Mouse (Mus musculus): Measurements from ENCODE around the gene Trem3. TPM values are rescaled to one million over a fixed set of nuclear protein-coding genes. Genes with fewer than 3 reads are reported as not detected.

Gene Trem3
- polyA plus RNA-seq, 1 experiment = 2.4 TPM

- Histone ChIP-seq H3K36me3 (ENCODE audit: control insufficient read depth, insufficient read depth) (no peaks in the 10 kb centered on the region), H3K4me2 (ENCODE audit: low read depth) (no peak overlapping the region), H3ac (ENCODE audit: control insufficient read depth, insufficient read length) (no peak overlapping the region), H3K79me2 (ENCODE audit: control insufficient read depth, insufficient read depth) (no peaks in the 10 kb centered on the region), H3K4me3 (no peak overlapping the region), H3K27me3 (ENCODE audit: control insufficient read depth, insufficient read depth, insufficient read length) (no peaks in the 10 kb centered on the region)
- TF ChIP-seq USF1 (IDR thresholded peaks at IDR 0.05; ENCODE audit: low read depth) (no peak), SRF (IDR thresholded peaks at IDR 0.05; ENCODE audit: control insufficient read depth, insufficient read length, low read depth) (no peak), MAX (IDR thresholded peaks at IDR 0.05; ENCODE audit: low read depth) (no peak)
Observed at GRCm38 (mm10) chr17:48279002-48279401, 31.4 kb downstream of the Trem3 start.

- TF ChIP-seq MYOG (IDR thresholded peaks at IDR 0.05; ENCODE audit: control insufficient read depth in 1 of 3, insufficient read depth in 1 of 3, insufficient read length in 2 of 3, low read depth in 2 of 3) = no peak
- no peak for TF ChIP-seq POLR2A (IDR thresholded peaks at IDR 0.05; ENCODE audit: insufficient read length, low read depth)
- no peak for TF ChIP-seq E2F4 (IDR thresholded peaks at IDR 0.05; ENCODE audit: insufficient read depth)
- TF ChIP-seq TCF12 (IDR thresholded peaks at IDR 0.05; ENCODE audit: insufficient read depth, poor library complexity, severe bottlenecking) = no peak
- TF ChIP-seq REST (IDR thresholded peaks at IDR 0.05; ENCODE audit: insufficient read depth, insufficient read length) = no peak
- no peak for TF ChIP-seq MAX (IDR thresholded peaks at IDR 0.05; ENCODE audit: low read depth)
- no peak for TF ChIP-seq TCF3 (IDR thresholded peaks at IDR 0.05; ENCODE audit: insufficient read length, low read depth)
- no peak for TF ChIP-seq CEBPB (IDR thresholded peaks at IDR 0.05; ENCODE audit: insufficient read depth, poor library complexity, severe bottlenecking)
- TF ChIP-seq MYOD1 (IDR thresholded peaks at IDR 0.05; ENCODE audit: control insufficient read depth in 1 of 3, insufficient read length in 2 of 3, low read depth in 2 of 3) = no peak
- TF ChIP-seq USF1 (IDR thresholded peaks at IDR 0.05; ENCODE audit: low read depth) = no peak
- no peak for TF ChIP-seq POLR2AphosphoS2 (IDR thresholded peaks at IDR 0.05; ENCODE audit: insufficient read length, low read depth)
- no peak for TF ChIP-seq SRF (IDR thresholded peaks at IDR 0.05; ENCODE audit: control insufficient read depth, insufficient read length, low read depth)
Observed at GRCm38 (mm10) chr17:48280943-48281738, 33.6 kb downstream of the Trem3 start.

GRCm38 (mm10) chr17:48281739-48282085, 34.1 kb downstream of the Trem3 start:
- no peaks in the 10 kb centered on the region for H3K79me2 ChIP-seq (ENCODE audit: control insufficient read depth, insufficient read depth)
- no peaks in the 10 kb centered on the region for H3K27me3 ChIP-seq (ENCODE audit: control insufficient read depth, insufficient read depth, insufficient read length)
- H3ac ChIP-seq (ENCODE audit: control insufficient read depth, insufficient read length) = no peak overlapping the region
- H3K4me3 ChIP-seq = no peak overlapping the region
- TF ChIP-seq E2F4 (IDR thresholded peaks at IDR 0.05; ENCODE audit: insufficient read depth) = no peak
- no peak for TF ChIP-seq TCF12 (IDR thresholded peaks at IDR 0.05; ENCODE audit: insufficient read depth, poor library complexity, severe bottlenecking)
- no peak for TF ChIP-seq CEBPB (IDR thresholded peaks at IDR 0.05; ENCODE audit: insufficient read depth, poor library complexity, severe bottlenecking)
- TF ChIP-seq MYOD1 (IDR thresholded peaks at IDR 0.05; ENCODE audit: control insufficient read depth in 1 of 3, insufficient read length in 2 of 3, low read depth in 2 of 3) = no peak
- TF ChIP-seq REST (IDR thresholded peaks at IDR 0.05; ENCODE audit: insufficient read depth, insufficient read length) = no peak
- TF ChIP-seq SRF (IDR thresholded peaks at IDR 0.05; ENCODE audit: control insufficient read depth, insufficient read length, low read depth) = no peak
- no peak for TF ChIP-seq MYOG (IDR thresholded peaks at IDR 0.05; ENCODE audit: control insufficient read depth in 1 of 3, insufficient read depth in 1 of 3, insufficient read length in 2 of 3, low read depth in 2 of 3)
- no peak for TF ChIP-seq USF1 (IDR thresholded peaks at IDR 0.05; ENCODE audit: low read depth)
- no peak for TF ChIP-seq TCF3 (IDR thresholded peaks at IDR 0.05; ENCODE audit: insufficient read length, low read depth)
- TF ChIP-seq MAX (IDR thresholded peaks at IDR 0.05; ENCODE audit: low read depth) = no peak
- no peak for TF ChIP-seq POLR2AphosphoS2 (IDR thresholded peaks at IDR 0.05; ENCODE audit: insufficient read length, low read depth)
- no peak for TF ChIP-seq POLR2A (IDR thresholded peaks at IDR 0.05; ENCODE audit: insufficient read length, low read depth)
- no peaks in the 10 kb centered on the region for H3K36me3 ChIP-seq (ENCODE audit: control insufficient read depth, insufficient read depth)
- H3K4me2 ChIP-seq (ENCODE audit: low read depth) = no peak overlapping the region

More at GRCm38 (mm10) chr17:48280943-48281738, 33.6 kb downstream of the Trem3 start:
- Histone ChIP-seq H3K36me3 (ENCODE audit: control insufficient read depth, insufficient read depth) (no peaks in the 10 kb centered on the region), H3K79me2 (ENCODE audit: control insufficient read depth, insufficient read depth) (no peaks in the 10 kb centered on the region), H3ac (ENCODE audit: control insufficient read depth, insufficient read length) (no peak overlapping the region), H3K4me2 (ENCODE audit: low read depth) (no peak overlapping the region), H3K4me3 (no peak overlapping the region), H3K27me3 (ENCODE audit: control insufficient read depth, insufficient read depth, insufficient read length) (no peaks in the 10 kb centered on the region)

GRCm38 (mm10) chr17:48286765-48287164, 39.2 kb downstream of the Trem3 start:
- no peak overlapping the region for H3K4me3 ChIP-seq
- H3K27me3 ChIP-seq (ENCODE audit: control insufficient read depth, insufficient read depth, insufficient read length) = no peaks in the 10 kb centered on the region
- H3K36me3 ChIP-seq (ENCODE audit: control insufficient read depth, insufficient read depth) = no peaks in the 10 kb centered on the region
- H3K79me2 ChIP-seq (ENCODE audit: control insufficient read depth, insufficient read depth) = no peaks in the 10 kb centered on the region
- no peak overlapping the region for H3K4me2 ChIP-seq (ENCODE audit: low read depth)
- H3ac ChIP-seq (ENCODE audit: control insufficient read depth, insufficient read length) = no peak overlapping the region
- TF ChIP-seq POLR2AphosphoS2 (IDR thresholded peaks at IDR 0.05; ENCODE audit: insufficient read length, low read depth) = no peak
- no peak for TF ChIP-seq E2F4 (IDR thresholded peaks at IDR 0.05; ENCODE audit: insufficient read depth)
- no peak for TF ChIP-seq MAX (IDR thresholded peaks at IDR 0.05; ENCODE audit: low read depth)
- no peak for TF ChIP-seq TCF12 (IDR thresholded peaks at IDR 0.05; ENCODE audit: insufficient read depth, poor library complexity, severe bottlenecking)
- TF ChIP-seq USF1 (IDR thresholded peaks at IDR 0.05; ENCODE audit: low read depth) = no peak
- TF ChIP-seq TCF3 (IDR thresholded peaks at IDR 0.05; ENCODE audit: insufficient read length, low read depth) = no peak
- TF ChIP-seq MYOD1 (IDR thresholded peaks at IDR 0.05; ENCODE audit: control insufficient read depth in 1 of 3, insufficient read length in 2 of 3, low read depth in 2 of 3) = no peak
- no peak for TF ChIP-seq POLR2A (IDR thresholded peaks at IDR 0.05; ENCODE audit: insufficient read length, low read depth)
- no peak for TF ChIP-seq MYOG (IDR thresholded peaks at IDR 0.05; ENCODE audit: control insufficient read depth in 1 of 3, insufficient read depth in 1 of 3, insufficient read length in 2 of 3, low read depth in 2 of 3)
- TF ChIP-seq REST (IDR thresholded peaks at IDR 0.05; ENCODE audit: insufficient read depth, insufficient read length) = no peak
- TF ChIP-seq CEBPB (IDR thresholded peaks at IDR 0.05; ENCODE audit: insufficient read depth, poor library complexity, severe bottlenecking) = no peak
- no peak for TF ChIP-seq SRF (IDR thresholded peaks at IDR 0.05; ENCODE audit: control insufficient read depth, insufficient read length, low read depth)
